Mouse (Mus musculus) CD4-positive, CD25-positive, alpha-beta regulatory T cell, adult 4 months (primary cell): ENCODE data around the gene Eef1akmt2. TPM values are rescaled to one million over a fixed set of nuclear protein-coding genes. Genes with fewer than 3 reads are reported as not detected.
A peak's percentile ranks its signal among the peaks of the same experiment; 100 is the strongest.

Experiments
- ATAC-seq: one replicate; pipeline ENCODE4 v1.8.0; 2017
- polyA plus RNA-seq, 2 experiments: library from polyadenylated mRNA; unstranded; fragments of 100-300 nt; shearing (Covaris generic); gene quantifications; one replicate each; pipeline ENCODE4 v1.2.1; 2017

Eef1akmt2 gene
- polyA plus RNA-seq, 2 experiments from 2014 or later = 55.3 to 58.5 TPM

DNA sequence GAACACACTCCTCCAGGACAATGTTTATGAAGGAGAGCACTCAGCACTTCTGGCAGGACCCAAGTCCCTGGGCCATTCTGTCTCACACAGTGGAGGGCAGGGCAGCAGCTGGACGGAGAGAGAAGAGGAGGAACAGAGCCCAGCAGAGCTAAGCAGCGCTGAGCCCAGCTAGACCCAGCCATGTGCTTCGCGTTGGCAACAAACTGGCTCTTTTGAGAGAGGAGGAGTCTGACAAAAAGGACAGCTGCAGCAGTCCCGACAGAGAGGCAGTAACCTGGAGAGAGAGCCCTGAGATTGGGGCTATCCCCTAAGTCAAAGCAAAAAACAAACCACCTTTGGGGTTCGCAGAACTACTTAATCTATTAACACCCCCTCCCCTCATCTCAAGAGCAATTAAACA lies 42.1 kb downstream of the Eef1akmt2 start:
- peak; percentile 1 for ATAC-seq

DNA sequence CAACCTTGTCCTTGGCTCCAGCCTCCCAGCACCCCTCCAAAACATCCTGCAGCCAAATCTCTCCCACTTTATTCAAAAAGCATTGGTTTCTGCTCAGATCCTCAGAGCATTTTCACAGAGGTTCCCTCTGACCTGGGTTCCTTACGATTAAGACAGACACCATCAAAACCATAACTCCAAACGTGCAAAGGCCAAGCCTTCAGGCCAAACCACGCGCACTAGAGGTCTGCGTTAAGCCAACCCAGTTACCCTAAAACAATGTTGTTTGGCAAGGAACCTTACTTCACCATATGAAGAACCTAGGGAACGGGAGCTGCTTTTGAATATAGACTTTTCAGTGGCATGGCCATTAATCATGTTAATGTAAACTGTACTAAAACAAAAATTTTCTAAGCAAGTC lies 42.8 kb downstream of the Eef1akmt2 start:
- no peak for ATAC-seq

DNA sequence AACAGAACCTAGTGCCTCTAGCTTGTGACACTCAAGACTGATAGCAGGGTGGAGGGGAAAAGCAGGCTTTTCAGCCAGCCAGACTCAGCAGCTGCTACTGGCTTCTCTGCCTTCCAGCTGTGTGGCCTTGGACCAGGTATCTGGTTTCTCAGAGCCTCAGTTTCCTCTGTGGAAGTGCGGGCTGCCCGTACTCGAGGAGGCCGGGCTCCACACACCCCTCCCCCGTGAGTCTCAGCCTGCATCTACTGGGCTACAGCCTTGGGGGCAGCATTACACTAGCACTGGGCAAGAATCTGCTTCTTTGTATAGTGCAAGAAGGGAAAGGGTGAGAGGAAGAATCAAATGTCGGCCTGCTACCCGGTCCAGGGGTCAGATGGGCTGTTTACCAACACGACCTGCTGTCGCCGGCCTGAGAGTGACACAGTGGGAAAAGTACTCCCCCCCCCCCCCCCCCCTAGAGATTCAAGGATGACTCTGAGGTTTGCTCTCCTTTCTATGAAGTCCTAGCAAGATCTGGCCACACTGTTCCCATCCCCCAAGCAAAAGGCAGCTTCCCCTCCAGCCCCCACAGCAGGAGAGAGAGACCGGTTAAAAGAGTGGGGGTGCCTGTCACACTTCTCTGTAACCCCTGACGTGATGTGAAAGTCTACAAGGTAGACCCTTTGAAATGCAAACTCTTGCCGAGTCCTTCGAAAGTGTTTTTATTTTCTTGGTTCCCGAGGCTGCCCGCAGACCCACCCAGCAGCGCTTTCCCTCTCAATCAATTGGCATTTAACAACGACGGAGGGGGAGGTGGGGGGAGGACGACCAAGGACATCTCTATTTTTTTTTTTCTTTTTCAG lies 43.4 kb downstream of the Eef1akmt2 start:
- ATAC-seq = no peak

DNA sequence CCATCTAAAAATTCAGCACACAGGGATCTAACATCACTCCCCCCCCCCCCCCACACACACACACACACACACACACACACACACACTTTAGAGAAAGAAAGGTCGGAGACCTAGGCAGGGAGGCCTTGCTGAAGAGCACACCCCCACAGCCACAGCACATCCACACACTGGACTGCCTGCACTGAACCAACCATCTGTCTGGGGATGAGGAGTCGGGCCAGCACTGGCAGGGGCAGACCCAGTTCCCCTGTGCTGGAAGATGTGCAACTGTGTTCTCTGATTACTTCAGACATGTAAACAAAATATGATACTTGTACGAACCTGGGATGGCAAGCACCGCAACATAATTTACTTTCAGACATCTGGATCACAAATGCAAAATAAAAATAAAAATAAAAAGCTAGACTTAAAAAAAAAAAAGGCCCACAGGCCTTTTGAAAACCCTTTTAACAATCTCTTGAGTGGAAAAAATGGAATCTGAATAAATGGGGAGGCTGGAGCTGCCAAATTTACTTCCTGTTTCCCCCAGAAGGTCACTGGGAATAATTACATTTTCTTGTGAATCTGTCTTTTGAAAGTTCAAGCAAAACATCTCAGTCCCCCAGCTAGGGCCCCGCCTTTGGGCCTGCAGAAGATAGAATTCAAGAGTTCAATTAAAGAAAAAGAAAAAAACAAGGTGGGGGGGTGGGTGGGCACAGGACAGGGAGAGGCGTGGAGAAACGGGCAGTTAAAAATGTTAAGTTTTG lies 44.2 kb downstream of the Eef1akmt2 start:
- no peak for ATAC-seq

DNA sequence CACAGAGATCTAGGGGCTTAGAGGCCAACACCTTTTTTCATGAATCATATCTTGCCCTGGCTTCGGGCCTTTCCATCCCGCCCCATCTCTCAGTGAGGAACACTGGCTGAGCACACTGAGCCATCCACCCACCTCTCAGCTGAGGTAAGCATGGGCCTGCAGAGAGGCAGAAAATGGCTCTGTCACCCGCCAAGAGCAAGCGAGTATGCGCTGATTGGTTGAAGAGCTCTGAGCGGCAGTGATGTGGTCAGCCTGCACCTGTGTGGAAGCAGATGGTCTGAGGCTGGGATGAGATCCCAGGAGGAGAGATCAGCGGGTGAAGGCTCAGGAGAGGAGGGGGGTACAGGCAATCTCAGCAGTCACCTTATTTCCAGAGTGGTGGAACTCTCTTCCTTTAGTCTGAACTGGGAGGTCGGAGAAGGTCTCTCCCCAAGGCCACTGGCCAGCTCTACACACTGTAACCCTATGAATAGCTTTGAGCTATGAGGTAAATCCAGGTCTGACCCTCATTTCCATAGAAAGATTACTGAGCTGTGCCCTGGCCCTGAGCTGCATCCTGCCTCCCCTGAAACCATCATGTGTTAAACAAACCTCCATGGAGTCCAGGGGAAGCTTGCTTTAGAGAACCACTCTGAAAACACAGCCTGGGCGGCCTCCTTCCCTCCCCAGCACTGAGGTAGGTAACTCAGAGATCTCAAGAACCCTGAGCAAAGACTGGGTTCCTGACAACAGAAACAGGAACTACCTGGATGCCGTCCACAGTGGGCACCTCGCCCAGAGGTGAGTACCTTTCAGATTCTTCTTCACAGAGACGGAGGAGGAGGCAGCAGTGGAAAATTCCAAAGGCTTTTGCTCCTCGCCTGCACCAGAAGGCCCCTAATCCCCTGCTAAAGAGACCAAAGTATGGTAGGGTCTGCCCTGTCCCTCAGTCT lies 45.3 kb downstream of the Eef1akmt2 start:
- no peak for ATAC-seq

DNA sequence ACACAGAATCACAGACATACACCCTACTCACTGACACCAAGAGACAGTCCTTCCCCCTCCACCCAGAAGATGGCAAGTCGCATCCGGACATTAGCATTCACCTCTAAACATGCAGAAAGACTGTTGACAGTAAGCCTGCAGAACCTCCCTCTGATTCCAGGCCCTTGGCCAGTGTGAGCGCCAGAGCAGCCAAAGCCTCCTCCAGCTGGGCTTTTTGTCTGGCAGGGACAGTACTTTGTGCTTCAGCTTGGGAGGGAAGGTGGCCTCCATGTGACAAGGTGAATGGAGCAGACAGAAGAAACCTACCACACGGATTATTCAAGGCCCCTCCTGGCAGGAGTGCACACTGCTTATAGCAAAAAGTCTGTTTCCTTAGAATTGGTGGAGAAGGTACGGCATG lies 46.2 kb downstream of the Eef1akmt2 start:
- ATAC-seq = no peak

DNA sequence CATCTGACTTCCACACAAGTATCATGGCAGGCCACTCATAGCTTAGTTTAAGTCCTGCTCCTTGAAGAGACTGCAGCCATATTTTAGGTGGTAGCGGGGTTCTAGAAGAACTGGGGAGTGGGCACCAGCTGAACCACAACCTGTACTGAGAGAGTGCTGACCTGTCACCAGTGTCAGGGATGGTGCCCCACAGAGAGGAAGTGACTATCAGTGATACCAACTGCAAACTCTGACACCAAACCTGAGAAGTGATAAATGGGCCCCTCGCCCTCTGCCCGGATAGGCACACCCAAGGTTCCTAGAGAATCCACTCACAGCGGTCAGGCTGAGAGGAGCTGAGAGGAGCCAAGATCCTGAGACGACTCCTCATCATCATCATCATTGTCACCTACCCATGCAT lies 47.5 kb downstream of the Eef1akmt2 start:
- ATAC-seq = peak; percentile 31

DNA sequence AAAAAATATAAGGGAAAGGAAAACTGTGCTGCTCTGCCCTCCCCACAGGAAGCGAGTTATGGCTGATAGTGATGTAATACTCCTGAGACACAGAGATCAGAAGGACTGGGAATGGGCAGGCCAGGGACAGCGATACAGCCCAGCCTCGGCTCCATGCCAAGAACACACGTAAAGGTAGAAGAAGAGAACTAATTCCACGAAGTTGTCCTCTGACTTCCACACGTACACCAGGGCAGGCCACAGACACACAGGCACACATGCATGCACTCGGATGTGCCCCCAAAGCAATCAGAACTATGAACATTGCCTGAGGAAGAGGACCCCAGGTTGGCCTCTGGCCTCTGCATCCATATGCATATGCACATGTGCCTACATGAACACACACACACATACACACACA lies 48.0 kb downstream of the Eef1akmt2 start:
- no peak for ATAC-seq

DNA sequence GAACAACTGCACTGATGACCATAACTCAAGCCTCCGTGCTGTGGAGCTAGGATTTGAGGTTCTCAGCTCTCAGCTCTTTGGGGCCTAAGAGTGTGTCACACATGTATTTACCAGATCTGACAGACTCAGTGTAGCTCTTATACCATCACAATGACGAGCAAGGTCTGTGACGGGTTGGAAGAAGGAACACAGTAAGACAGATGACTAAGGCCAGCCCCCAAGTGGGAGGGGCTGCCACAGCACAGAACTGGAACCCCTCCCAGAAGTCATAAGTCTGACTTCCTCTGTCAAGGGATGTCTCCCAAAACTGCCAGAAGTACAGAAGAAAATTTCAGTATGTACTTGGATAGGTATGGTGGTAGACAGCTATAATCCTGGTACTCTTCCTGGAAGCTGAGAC lies 48.5 kb downstream of the Eef1akmt2 start:
- ATAC-seq = peak; percentile 78

DNA sequence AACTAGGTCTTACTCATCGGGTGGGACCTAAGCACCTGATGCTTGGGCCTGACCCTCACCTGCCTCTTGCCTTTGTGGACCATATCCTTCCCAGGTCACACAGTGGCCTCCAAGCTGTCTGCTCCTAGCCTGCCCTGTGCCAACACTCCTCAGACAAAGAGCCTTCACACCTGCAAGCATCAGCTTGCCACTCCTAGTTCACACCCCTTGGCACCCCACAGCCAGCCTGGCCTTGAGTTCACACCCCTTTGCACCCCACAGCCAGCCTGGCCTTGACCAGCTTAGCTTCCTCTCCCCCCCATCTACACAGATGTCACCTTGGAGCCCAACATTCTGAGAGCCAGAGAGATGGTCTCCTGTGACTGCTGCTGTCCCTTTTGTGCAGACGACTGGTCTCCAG lies 49.1 kb downstream of the Eef1akmt2 start:
- no peak for ATAC-seq

DNA sequence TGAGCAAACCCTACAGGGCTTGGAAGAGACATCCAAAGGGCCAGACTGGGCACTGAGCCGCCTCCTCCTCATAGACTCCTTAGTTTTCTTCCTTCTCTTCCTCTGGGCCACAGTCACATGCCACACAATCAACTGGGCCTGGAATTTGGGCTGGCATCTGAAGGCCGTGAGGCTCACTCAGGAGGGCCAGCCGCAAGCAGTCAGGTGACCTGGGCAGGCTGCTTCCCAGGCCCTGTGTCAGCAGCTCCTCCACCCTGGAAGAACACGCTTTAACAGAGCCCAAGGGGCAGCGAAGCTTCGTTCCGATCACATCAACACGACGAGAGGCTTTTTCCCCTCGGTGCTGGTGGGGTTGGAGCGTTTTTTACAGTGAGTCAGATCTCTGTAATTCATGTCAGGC lies 49.8 kb downstream of the Eef1akmt2 start:
- ATAC-seq = no peak

DNA sequence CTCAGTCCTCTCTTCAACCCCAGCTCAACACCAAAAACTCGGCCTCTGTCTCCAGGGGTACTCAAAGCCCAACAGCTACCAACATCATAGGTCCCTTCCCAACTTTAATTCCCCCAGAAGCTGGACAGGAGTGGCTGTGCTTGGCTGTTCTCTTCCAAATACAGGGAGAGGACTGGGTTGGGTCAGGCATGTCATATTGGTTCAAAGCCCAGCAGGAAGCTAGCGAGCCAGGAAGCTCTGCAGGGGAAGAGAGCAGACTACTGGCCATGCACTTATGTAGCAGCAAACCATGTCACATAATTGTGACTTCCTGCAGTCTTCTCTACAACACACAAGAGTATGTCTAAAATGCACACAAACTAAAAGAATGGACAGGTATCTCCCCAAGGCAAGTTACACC lies 50.4 kb downstream of the Eef1akmt2 start:
- ATAC-seq = peak; percentile 28

DNA sequence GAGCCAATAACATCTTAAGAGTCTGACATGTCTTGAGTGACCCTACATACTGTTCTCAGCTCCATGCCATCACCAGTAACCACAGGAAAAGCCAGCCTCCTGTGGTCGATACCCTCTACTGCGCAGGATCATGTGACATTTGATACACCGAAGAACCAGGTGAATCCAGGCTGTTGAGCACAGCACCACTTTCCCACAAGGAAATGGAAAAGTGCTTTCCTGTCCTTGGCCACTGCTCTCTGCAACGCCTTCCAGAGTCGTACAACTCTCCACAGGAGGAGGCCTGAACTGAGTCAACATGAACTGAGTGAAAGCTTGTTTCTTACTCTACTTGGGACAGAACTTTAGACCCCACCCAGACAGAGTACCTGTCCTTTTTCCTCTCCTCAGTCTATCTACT lies 51.0 kb downstream of the Eef1akmt2 start:
- ATAC-seq = peak; percentile 10

DNA sequence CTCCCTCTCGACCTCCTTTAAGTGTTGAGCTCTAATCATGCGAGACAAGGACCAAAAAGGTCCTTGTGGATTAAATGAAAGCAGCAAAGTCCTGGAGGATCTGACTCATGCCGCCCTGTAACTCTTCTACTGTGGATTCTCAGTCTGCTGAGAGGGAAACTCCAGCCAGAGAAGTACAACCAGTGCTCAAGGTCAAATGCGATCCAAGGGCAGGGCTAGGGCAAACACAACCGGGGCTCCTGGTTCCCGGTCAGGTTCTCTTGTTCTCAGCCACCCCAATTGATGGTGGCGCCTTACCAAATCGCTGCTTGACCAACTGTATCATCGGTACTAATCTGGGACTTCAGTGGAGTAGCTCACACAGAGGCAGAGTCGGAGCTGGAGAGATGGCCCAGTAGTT lies 51.6 kb downstream of the Eef1akmt2 start:
- ATAC-seq = no peak

DNA sequence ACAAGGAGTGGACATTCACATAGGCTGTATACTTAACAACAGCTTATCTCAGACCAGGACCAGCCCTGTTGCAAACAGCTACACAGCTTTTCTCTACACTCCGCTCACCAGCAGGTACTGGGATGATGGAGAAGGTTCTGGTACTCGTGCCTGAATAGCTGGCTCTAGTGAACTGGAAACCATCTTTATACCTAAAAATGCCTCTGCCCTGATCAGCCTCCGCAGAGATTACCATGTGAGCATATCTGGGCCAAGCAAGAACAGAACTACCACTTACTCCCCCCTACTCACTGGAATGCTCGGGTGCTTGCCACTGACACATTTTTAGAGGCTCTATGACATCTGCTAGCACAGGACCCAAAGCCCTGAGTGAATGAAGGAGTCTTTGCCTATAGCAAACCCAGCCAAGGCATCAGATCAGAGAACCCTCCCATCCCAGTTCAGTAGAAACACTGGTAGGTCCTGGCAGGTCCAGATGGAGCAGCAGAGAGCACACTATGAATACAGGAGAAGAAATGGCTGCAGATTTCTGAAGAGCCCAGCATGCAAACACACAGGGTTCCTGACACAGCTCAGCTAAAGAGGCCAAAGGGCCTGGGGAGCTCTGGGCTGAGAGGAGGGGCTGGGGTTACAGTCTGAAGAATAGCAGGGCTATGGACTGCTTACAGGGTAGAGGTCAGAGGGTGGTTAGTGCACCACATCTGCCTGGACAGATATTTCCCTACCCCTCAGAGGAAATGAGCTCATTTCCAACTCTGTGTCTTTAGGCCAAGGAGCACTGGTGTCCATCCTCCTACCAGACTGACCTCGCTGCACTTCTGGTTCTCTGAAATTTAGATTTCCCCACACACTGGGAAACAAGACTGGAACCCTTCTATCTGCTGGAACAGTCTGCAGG lies 53.1 kb downstream of the Eef1akmt2 start:
- ATAC-seq = no peak

DNA sequence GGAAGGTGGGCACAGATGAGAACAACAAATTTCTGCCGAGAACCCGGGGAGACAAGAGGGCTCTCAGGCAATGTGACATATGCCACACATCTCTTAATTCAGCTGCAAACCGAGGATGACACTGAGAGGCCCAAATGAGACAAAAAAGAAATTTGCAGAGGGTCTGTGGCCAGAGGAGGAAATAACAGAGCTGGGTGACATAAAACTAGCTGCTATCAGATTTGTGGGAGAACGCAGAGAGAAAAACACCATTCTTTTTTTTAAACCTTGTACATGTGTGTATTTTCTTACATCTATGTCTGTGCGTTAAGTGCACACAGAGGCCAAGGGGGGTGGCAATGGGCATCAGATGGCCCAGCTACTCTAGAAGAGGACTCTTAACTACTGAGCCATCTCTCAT lies 57.3 kb downstream of the Eef1akmt2 start:
- peak; percentile 44 for ATAC-seq

DNA sequence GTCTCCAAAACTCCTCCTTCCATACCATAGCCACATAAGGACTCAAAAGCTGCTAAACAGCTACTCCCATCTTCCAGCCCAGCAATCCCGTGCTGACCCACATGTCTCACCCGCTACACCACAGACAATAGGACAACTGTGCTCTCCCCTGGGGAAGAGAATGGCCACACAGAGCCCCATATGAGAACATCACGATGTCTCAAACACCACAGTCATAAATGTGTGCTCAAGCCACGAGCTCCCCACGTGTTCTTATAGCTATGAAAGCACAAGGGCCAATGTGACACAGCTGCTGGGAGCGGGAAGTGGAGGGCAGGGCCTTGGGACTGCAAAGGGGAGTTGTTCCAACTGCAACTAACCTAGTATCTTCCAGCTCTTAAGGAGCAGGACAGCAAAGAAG lies 59.0 kb downstream of the Eef1akmt2 start:
- ATAC-seq = peak; percentile 27

DNA sequence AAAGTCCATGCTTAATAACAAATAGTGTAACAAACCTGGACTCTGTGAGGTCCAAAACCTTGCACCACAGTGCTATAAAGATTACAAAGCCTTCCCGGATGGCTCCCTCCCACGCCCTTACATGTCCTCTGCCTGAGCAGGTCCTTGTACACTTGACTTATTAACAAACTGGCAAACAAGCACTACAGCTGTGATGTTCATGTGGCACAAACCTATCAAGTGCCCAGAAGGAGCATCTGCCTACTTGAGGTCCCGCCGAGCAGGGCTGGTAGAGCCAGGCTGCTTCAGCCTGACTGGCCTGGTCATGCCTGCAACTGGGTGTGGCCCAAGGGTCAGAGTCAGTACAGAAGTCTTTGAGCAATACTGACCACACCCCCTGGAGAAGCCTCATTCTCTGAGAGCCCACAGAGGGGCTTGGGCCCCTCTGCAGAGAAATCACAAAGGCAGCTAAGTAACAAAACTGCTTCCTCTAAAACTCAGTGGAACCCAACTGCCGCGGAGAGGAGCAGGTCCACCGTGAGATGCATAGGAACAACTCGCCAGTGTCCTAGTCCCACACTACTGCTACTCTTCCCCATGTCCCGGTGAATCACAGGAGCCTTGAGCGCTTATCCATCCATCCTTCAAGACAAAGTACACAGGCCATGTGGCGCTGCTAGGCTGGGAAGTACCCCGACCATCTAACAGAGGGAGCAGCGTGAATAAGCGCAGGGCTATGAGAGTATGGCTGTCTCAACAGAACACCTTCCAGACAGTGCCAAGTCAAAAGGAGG lies 61.8 kb downstream of the Eef1akmt2 start:
- no peak for ATAC-seq

DNA sequence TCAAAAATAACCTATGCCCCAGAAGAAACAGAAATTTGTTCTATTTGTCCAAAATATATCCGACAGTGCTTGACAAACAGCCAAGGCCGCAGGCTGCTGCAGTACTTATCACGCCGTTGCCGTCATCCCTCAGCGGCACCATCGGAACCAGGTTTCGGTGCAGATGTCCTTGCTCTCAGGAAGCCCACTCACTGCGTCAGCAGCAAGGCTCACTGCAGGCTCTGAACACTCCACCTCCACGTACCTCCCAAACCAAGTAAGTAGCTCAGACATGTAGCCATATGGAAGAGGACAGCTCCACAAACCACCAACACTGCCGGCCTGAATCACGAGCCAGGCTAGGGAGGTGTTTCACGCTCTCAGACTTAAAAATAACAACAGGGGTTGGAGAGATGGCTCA lies 63.6 kb downstream of the Eef1akmt2 start:
- no peak for ATAC-seq

DNA sequence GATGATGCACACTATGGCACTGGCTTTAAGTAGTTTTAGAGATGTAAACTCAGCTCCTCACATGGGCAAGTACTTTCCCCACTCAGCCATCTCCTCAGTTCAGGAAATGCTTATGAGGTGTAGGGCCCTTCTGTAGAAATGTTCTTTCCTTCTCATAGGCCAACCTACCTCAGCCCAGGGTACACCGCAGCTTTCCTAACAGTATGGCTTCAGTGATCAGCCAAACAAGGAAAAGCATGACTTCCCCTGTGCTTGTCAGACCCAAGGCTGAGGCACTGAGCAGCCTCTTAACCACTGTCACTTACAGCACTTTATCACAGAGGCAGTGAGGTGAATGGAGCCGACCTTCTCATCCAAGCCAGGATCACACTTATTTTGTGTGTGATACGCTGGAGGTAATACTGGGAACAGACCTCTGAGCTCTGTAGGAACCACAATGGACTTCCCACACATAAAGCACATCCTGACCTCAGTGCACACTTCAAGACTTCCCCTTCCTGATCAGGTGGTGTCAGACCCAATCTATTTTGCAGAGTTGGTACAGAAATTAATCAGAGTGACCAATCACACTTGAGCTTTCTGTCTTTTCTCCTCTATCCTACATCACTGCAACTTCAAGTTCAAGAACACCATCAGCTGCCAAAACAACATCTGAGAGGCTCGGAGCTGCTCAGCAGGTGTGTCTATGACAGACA lies 64.8 kb downstream of the Eef1akmt2 start:
- peak; percentile 53 for ATAC-seq
